Mouse (Mus musculus): Measurements from ENCODE around the gene Tmc7. TPM values are rescaled to one million over a fixed set of nuclear protein-coding genes. Genes with fewer than 3 reads are reported as not detected.

The Tmc7 gene
- polyA plus RNA-seq, 1 experiment, result 0.26 TPM

DNA sequence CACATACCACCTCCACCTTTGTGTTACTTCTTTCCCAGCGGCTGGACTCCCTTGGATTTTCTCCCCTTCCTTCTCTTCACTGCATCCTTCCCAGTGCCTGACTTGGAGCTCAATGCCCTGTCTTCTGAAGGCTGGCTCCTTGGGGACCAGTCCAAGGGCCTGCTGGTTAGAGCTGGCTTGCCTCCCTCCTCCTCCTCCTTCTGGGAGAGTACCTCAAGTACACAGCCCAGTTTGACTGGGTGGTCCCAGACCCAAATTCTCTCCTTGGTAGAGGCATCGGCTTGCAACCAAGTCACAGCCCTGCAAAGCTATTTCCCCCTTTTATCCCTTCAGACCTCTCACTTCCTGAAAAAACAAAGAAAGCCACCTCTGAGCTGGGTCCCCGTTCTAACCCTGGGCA is 6.3 kb downstream of the Tmc7 start:
- TF ChIP-seq POLR2A (IDR thresholded peaks at IDR 0.05; ENCODE audit: control insufficient read depth, extremely low read depth, insufficient read depth, low read length, poor library complexity) (no peak), CTCF (IDR thresholded peaks at IDR 0.05; ENCODE audit: borderline replicate concordance, control insufficient read depth, extremely low read depth, insufficient read depth, low read length, poor library complexity) (no peak)
- H3K27ac ChIP-seq (ENCODE audit: control insufficient read depth, insufficient read depth, low read length), result no peak overlapping the region
- 49% methylated on average over 3 of the region's 3 CpGs for WGBS

DNA sequence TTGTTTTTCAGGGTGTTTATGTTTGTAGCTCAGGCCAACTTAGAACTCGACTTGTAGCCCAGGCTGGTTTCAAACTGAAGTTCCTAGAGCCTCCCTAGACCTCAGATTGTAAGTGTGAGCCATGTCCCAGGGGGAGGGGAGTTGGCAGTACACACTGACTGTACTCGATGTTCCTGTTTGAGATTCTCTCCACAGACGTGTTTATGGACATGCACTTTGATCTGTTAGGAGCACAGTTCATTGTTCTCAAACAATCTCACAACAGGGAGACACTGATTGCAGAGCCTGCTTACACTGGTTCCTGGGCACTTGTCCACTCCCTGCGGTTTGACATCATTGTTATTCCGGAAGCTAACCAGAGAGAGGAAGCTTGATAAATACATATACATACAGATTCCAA is 12.5 kb downstream of the Tmc7 start:
- 71% methylated on average over 5 of the region's 5 CpGs for WGBS
- TF ChIP-seq CTCF (IDR thresholded peaks at IDR 0.05; ENCODE audit: borderline replicate concordance, control insufficient read depth, extremely low read depth, insufficient read depth, low read length, poor library complexity) (no peak), POLR2A (IDR thresholded peaks at IDR 0.05; ENCODE audit: control insufficient read depth, extremely low read depth, insufficient read depth, low read length, poor library complexity) (no peak)
- H3K27me3 ChIP-seq (ENCODE audit: control insufficient read depth, insufficient read depth, low read length), result no peaks in the 10 kb centered on the region
- no peak overlapping the region for H3K4me3 ChIP-seq (ENCODE audit: control insufficient read depth, insufficient read depth, low read length)
- H3K36me3 ChIP-seq (ENCODE audit: control insufficient read depth, insufficient read depth, low read length), result no peaks in the 10 kb centered on the region
- no peak for DNase-seq
- no peak overlapping the region for H3K27ac ChIP-seq (ENCODE audit: control insufficient read depth, insufficient read depth, low read length)
- no peaks in the 10 kb centered on the region for H3K4me1 ChIP-seq (replicated peaks; ENCODE audit: control insufficient read depth, insufficient read depth, low read length)

More for the DNA sequence above, 6.3 kb downstream of the Tmc7 start:
- H3K4me3 ChIP-seq (ENCODE audit: control insufficient read depth, insufficient read depth, low read length), result no peak overlapping the region
- no peaks in the 10 kb centered on the region for H3K36me3 ChIP-seq (ENCODE audit: control insufficient read depth, insufficient read depth, low read length)
- no peak for DNase-seq
- no peaks in the 10 kb centered on the region for H3K27me3 ChIP-seq (ENCODE audit: control insufficient read depth, insufficient read depth, low read length)
- no peaks in the 10 kb centered on the region for H3K4me1 ChIP-seq (replicated peaks; ENCODE audit: control insufficient read depth, insufficient read depth, low read length)

GRCm38 (mm10) chr7:118571350-118571749 is 13.2 kb downstream of the Tmc7 start:
- no peaks in the 10 kb centered on the region for H3K27me3 ChIP-seq (ENCODE audit: control insufficient read depth, insufficient read depth, low read length)
- 69% methylated on average over 5 of the region's 5 CpGs for WGBS
- no peak overlapping the region for H3K27ac ChIP-seq (ENCODE audit: control insufficient read depth, insufficient read depth, low read length)

GRCm38 (mm10) chr7:118569121-118569543 is 15.4 kb downstream of the Tmc7 start:
- no peak overlapping the region for H3K27ac ChIP-seq (ENCODE audit: control insufficient read depth, insufficient read depth, low read length)
- no peak overlapping the region for H3K4me3 ChIP-seq (ENCODE audit: control insufficient read depth, insufficient read depth, low read length)
- no peaks in the 10 kb centered on the region for H3K36me3 ChIP-seq (ENCODE audit: control insufficient read depth, insufficient read depth, low read length)
- H3K27me3 ChIP-seq (ENCODE audit: control insufficient read depth, insufficient read depth, low read length), result no peaks in the 10 kb centered on the region
- TF ChIP-seq CTCF (IDR thresholded peaks at IDR 0.05; ENCODE audit: borderline replicate concordance, control insufficient read depth, extremely low read depth, insufficient read depth, low read length, poor library complexity) (no peak), POLR2A (IDR thresholded peaks at IDR 0.05; ENCODE audit: control insufficient read depth, extremely low read depth, insufficient read depth, low read length, poor library complexity) (no peak)
- WGBS, result 92% methylated on average over 6 of the region's 6 CpGs
- no peak for DNase-seq
- H3K4me1 ChIP-seq (replicated peaks; ENCODE audit: control insufficient read depth, insufficient read depth, low read length), result no peaks in the 10 kb centered on the region

More at GRCm38 (mm10) chr7:118571350-118571749, 13.2 kb downstream of the Tmc7 start:
- no peak overlapping the region for H3K4me3 ChIP-seq (ENCODE audit: control insufficient read depth, insufficient read depth, low read length)
- H3K4me1 ChIP-seq (replicated peaks; ENCODE audit: control insufficient read depth, insufficient read depth, low read length), result no peaks in the 10 kb centered on the region
- no peak for TF ChIP-seq POLR2A (IDR thresholded peaks at IDR 0.05; ENCODE audit: control insufficient read depth, extremely low read depth, insufficient read depth, low read length, poor library complexity)
- TF ChIP-seq CTCF (IDR thresholded peaks at IDR 0.05; ENCODE audit: borderline replicate concordance, control insufficient read depth, extremely low read depth, insufficient read depth, low read length, poor library complexity), result no peak
- H3K36me3 ChIP-seq (ENCODE audit: control insufficient read depth, insufficient read depth, low read length), result no peaks in the 10 kb centered on the region
- no peak for DNase-seq

DNA sequence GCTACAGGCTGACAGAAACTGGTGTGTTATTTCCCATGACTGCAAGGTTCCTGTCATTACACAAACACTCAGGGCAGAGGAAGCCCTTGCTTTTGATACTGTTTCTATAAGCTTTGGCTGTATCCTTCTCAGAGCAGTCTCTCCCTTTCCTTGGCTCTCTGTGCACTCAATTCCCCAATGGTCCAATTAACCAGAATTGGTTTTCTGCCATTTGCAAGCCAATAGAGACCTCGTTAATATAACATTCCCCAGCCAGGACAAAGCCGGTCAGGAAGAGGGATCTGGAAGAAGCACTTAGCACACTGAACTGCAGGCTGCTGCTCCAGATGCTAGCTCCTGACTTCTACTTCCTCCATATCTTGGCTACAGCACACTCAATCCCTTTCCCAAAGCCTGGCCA is 30.2 kb downstream of the Tmc7 start:
- H3K27me3 ChIP-seq (ENCODE audit: control insufficient read depth, insufficient read depth, low read length), result no peaks in the 10 kb centered on the region
- TF ChIP-seq POLR2A (IDR thresholded peaks at IDR 0.05; ENCODE audit: control insufficient read depth, extremely low read depth, insufficient read depth, low read length, poor library complexity) (no peak), CTCF (IDR thresholded peaks at IDR 0.05; ENCODE audit: borderline replicate concordance, control insufficient read depth, extremely low read depth, insufficient read depth, low read length, poor library complexity) (no peak)
- no peak for DNase-seq
- H3K27ac ChIP-seq (ENCODE audit: control insufficient read depth, insufficient read depth, low read length), result no peak overlapping the region
- WGBS, result 94% methylated on average over 2 of the region's 2 CpGs
- no peaks in the 10 kb centered on the region for H3K4me1 ChIP-seq (replicated peaks; ENCODE audit: control insufficient read depth, insufficient read depth, low read length)
- no peak overlapping the region for H3K4me3 ChIP-seq (ENCODE audit: control insufficient read depth, insufficient read depth, low read length)
- no peaks in the 10 kb centered on the region for H3K36me3 ChIP-seq (ENCODE audit: control insufficient read depth, insufficient read depth, low read length)

DNA sequence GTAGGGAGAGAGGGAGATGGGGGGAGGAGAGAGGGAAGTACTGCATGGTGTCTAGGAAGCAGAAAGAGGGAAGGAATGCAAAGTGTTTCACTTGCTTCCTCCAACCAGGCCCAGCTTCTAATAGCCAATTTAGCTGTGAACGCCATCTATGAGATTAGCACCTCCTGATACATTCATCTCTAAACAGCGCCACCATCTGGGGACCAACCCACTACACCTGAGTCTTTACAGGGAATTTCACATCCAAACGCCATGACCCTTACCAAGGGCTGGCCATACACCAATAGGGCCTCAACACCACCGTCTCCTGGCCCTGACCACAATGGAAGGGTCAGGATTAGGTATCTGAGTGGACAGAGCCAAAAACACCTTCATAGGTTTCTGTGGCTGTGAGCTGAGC is 30.7 kb downstream of the Tmc7 start:
- WGBS, result 88% methylated on average over 4 of the region's 4 CpGs

DNA sequence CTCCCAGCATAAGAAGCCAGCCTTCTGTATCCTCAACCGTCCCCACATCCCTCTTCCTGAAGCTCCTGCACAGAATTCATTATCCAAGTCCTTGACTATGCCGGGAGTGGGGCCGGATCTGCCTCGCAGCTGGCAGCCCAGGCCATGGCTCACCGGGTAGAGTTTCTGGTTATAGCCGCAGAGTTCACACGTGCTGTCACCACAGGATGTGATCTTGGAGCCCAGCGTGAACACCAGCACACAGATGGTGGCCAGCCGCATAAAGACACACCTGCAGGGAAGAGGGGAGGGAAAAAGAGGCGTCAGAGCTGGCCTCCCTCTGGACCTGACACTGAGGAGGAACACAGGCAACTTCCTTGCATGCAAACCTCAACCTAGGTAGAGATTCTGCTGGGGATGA is 37.1 kb downstream of the Tmc7 start:
- H3K36me3 ChIP-seq (ENCODE audit: control insufficient read depth, insufficient read depth, low read length), result no peaks in the 10 kb centered on the region
- WGBS, result 74% methylated on average over 10 of the region's 10 CpGs
- no peaks in the 10 kb centered on the region for H3K27me3 ChIP-seq (ENCODE audit: control insufficient read depth, insufficient read depth, low read length)
- no peak overlapping the region for H3K27ac ChIP-seq (ENCODE audit: control insufficient read depth, insufficient read depth, low read length)
- no peak for TF ChIP-seq CTCF (IDR thresholded peaks at IDR 0.05; ENCODE audit: borderline replicate concordance, control insufficient read depth, extremely low read depth, insufficient read depth, low read length, poor library complexity)
- no peak for TF ChIP-seq POLR2A (IDR thresholded peaks at IDR 0.05; ENCODE audit: control insufficient read depth, extremely low read depth, insufficient read depth, low read length, poor library complexity)
- H3K4me3 ChIP-seq (ENCODE audit: control insufficient read depth, insufficient read depth, low read length), result no peak overlapping the region
- peak; percentile 17 for DNase-seq
- H3K4me1 ChIP-seq (replicated peaks; ENCODE audit: control insufficient read depth, insufficient read depth, low read length), result peaks cover 8% of the 10 kb centered on the region

More for the DNA sequence above, 30.7 kb downstream of the Tmc7 start:
- TF ChIP-seq POLR2A (IDR thresholded peaks at IDR 0.05; ENCODE audit: control insufficient read depth, extremely low read depth, insufficient read depth, low read length, poor library complexity) (no peak), CTCF (IDR thresholded peaks at IDR 0.05; ENCODE audit: borderline replicate concordance, control insufficient read depth, extremely low read depth, insufficient read depth, low read length, poor library complexity) (no peak)
- no peak for DNase-seq
- Histone ChIP-seq H3K4me1 (replicated peaks; ENCODE audit: control insufficient read depth, insufficient read depth, low read length) (no peaks in the 10 kb centered on the region), H3K4me3 (ENCODE audit: control insufficient read depth, insufficient read depth, low read length) (no peak overlapping the region), H3K27me3 (ENCODE audit: control insufficient read depth, insufficient read depth, low read length) (no peaks in the 10 kb centered on the region), H3K27ac (ENCODE audit: control insufficient read depth, insufficient read depth, low read length) (no peak overlapping the region), H3K36me3 (ENCODE audit: control insufficient read depth, insufficient read depth, low read length) (no peaks in the 10 kb centered on the region)

Data from thymus, adult 2 months (tissue).